Mouse (Mus musculus): ENCODE data around the gene Grm5. TPM values are rescaled to one million over a fixed set of nuclear protein-coding genes. Genes with fewer than 3 reads are reported as not detected.

Grm5 gene
- 86.0 and 99.4 TPM in 2 replicates for polyA plus RNA-seq (2015; fragmentation: Nextera tagmentation; extraction: Ambion mirVana)

DNA sequence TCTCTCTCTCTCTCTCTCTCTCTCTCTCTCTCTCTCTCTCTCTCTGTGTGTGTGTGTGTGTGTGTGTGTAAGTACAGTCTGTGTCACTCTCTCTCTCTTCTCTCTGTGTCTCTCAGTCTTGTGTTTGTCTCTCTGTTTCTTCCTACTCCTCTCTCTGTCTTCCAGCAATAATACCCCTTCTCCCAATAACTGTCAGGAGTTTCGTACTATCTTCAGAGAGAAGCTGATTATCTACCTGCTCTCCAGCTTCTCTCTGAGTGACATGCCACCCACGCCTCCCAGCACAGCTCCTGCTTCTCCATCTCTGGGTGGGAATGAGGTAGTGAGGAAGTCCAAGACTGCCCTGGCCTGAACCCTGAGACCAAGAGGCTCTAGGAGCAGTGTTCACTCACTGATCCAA lies at the start of gene Grm5:
Gene Grm5 (plus strand): TSS at position 301 of the 400 bp plus-strand sequence.

Other genes starting within 250 kb of the Grm5 start
- 0.05 TPM in 2 replicates for gene Tyr, start 90.7 kb upstream of the Grm5 start, polyA plus RNA-seq (2015; fragmentation: Nextera tagmentation; extraction: Ambion mirVana)